Mouse (Mus musculus) gonadal fat pad, adult 2 months (tissue): ENCODE measurements around the gene Cdh4. TPM values are rescaled to one million over a fixed set of nuclear protein-coding genes. Genes with fewer than 3 reads are reported as not detected.

Experiments
- DNase-seq: peaks from one replicate; pipeline ENCODE4 v3.0.0-alpha.2; 2012; ENCODE audit warnings: low read depth
- polyA plus RNA-seq: library from polyadenylated mRNA; depleted of rRNA; stranded (reverse); fragments of >200 nt; gene quantifications from 2 replicates; pipeline ENCODE4 v1.2.3, GENCODE M21; 2012

Gene Cdh4
- polyA plus RNA-seq, 1 experiment = 0.82 TPM

- no peak for DNase-seq
Observed at GRCm38 (mm10) chr2:179792426-179793133, 350.3 kb downstream of the Cdh4 start.

- DNase-seq = no peak
Observed at GRCm38 (mm10) chr2:179794354-179794753, 352.1 kb downstream of the Cdh4 start.

- no peak for DNase-seq
Observed at GRCm38 (mm10) chr2:179795452-179795851, 353.2 kb downstream of the Cdh4 start.

GRCm38 (mm10) chr2:179799906-179800532 is 357.8 kb downstream of the Cdh4 start:
- no peak for DNase-seq

- DNase-seq = no peak
Observed at GRCm38 (mm10) chr2:179801042-179801441, 358.8 kb downstream of the Cdh4 start.

- no peak for DNase-seq
Observed at GRCm38 (mm10) chr2:179802411-179802810, 360.2 kb downstream of the Cdh4 start.

GRCm38 (mm10) chr2:179811086-179811485 is 368.9 kb downstream of the Cdh4 start:
- no peak for DNase-seq

GRCm38 (mm10) chr2:179813035-179813827 is 371.0 kb downstream of the Cdh4 start:
- no peak for DNase-seq

GRCm38 (mm10) chr2:179824776-179825326 is 382.6 kb downstream of the Cdh4 start:
- no peak for DNase-seq

GRCm38 (mm10) chr2:179828968-179829367 is 386.7 kb downstream of the Cdh4 start:
- DNase-seq = no peak

- DNase-seq = no peak
Observed at GRCm38 (mm10) chr2:179829972-179830371, 387.7 kb downstream of the Cdh4 start.

GRCm38 (mm10) chr2:179834892-179835291 is 392.7 kb downstream of the Cdh4 start:
- no peak for DNase-seq

- DNase-seq = no peak
Observed at GRCm38 (mm10) chr2:179835570-179835969, 393.3 kb downstream of the Cdh4 start.

- DNase-seq = no peak
Observed at GRCm38 (mm10) chr2:179837186-179837585, 395.0 kb downstream of the Cdh4 start.

- no peak for DNase-seq
Observed at GRCm38 (mm10) chr2:179838036-179838435, 395.8 kb downstream of the Cdh4 start.

- no peak for DNase-seq
Observed at GRCm38 (mm10) chr2:179842610-179843389, 400.6 kb downstream of the Cdh4 start.

GRCm38 (mm10) chr2:179849732-179850131 is 407.5 kb downstream of the Cdh4 start:
- DNase-seq = no peak

- DNase-seq = no peak
Observed at GRCm38 (mm10) chr2:179852169-179852568, 409.9 kb downstream of the Cdh4 start.

GRCm38 (mm10) chr2:179852862-179853261 is 410.6 kb downstream of the Cdh4 start:
- no peak for DNase-seq

- no peak for DNase-seq
Observed at GRCm38 (mm10) chr2:179853892-179854291, 411.7 kb downstream of the Cdh4 start.

- DNase-seq = no peak
Observed at GRCm38 (mm10) chr2:179857086-179857485, 414.9 kb downstream of the Cdh4 start.

GRCm38 (mm10) chr2:179862676-179863075 is 420.4 kb downstream of the Cdh4 start:
- DNase-seq = no peak
